Mouse (Mus musculus) liver, adult 2 months (tissue): ENCODE measurements at regions not wholly inside any gene's neighbourhood (a gene's known extent, or its start where the extent isn't known, plus 50 kb on each side); places are given as distances from the start of the nearest gene placed in this dataset.

Experiments
- CTCF ChIP-seq: fragments of 200-500 bp; IDR thresholded peaks from 2 replicates; pipeline ENCODE4 v1.5.1; 2011; ENCODE audit warnings: low read depth, low read length, control low read depth
- POLR2A ChIP-seq: fragments of 200-500 bp; IDR thresholded peaks from 2 replicates; pipeline ENCODE4 v1.6.1; 2011; ENCODE audit warnings: low read length, control low read depth; ENCODE audit not compliant: insufficient read depth; ENCODE audit errors: extremely low read depth

- TF ChIP-seq CTCF (no peak), POLR2A (no peak)
Observed at GRCm38 (mm10) chr17:4216750-4217149, 520.7 kb upstream of the Nox3 start.
